Mouse (Mus musculus) cerebellum, adult 18-20 months (tissue): ENCODE measurements at regions not wholly inside any gene's neighbourhood (a gene's known extent, or its start where the extent isn't known, plus 50 kb on each side); places are given as distances from the start of the nearest gene placed in this dataset.
"Not testable (repeated sequence)": the region's sequence is repeated elsewhere in the genome, so short reads cannot be mapped to it uniquely, and the experiment has no call there.

ENCODE experiments used
- DNase-seq, 2 experiments: peaks; one replicate each; pipeline ENCODE4 v3.0.0; 2021

GRCm38 (mm10) chr10:25695798-25696197 lies 159.7 kb upstream of the Smlr1 start:
- DNase-seq, result no peak

DNA sequence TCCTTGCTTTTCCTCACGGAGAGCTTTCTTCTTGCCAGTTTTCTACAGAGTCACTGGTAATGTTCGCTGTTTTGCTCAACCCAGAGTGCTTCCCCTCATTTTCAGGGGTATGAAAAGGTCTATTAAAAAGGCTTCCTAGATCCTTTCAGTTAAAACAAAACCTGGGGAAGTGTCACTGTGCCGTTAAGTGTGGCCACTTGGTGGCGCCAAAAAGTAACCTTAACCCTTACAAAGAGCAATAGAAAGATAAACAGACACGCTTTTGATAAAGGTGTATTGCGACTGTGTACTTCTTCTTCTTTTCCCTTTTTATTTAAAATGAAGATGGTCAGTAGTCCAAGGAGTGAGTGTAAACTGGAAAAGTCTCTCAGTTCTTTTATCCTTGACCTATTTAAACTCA lies 145.2 kb upstream of the Smlr1 start:
- DNase-seq, result peak; percentile 24 to 35

DNA sequence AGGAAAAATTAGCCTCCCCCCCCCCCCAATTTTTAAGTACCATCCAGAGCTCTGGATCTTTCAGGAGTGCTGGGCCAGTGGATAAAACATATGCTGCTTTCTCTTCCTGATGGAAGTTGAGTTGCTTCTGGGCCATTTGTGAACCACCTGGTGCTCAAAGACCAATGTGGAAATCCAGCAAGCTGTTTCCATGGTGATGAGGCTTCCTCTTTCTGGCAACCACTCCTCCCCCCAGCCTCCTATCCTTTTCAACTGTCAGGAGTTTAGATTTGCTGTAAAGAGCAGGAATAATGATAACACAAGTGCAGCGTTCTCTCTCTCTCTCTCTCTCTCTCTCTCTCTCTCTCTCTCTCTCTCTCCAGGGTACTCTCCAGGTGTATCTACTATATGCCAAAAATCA lies 141.8 kb upstream of the Smlr1 start:
- DNase-seq, result no peak

- no peak for DNase-seq
Measured at GRCm38 (mm10) chr10:25675368-25675767, 139.3 kb upstream of the Smlr1 start.

DNA sequence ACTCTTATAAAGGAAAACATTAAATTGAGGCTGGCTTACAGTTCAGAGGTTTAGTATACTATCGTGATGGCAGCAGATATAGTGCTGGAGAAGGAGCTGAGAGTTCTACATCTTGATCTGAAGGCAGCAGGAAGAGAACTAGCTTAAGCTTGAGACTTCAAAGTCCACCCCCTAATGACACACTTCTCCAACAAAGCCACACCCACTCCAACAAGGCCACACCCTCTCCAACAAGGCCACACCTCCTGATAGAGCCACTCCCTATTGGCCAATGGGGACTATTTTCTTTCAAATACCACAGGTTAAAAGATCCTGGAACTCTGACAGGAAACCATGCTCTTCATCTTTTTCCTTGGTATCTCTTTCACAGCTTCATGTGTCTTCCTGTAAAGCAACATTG lies 134.0 kb upstream of the Smlr1 start:
- DNase-seq, result no peak

- DNase-seq, result no peak
Measured at GRCm38 (mm10) chr10:25652742-25653563, 116.9 kb upstream of the Smlr1 start.

- no peak for DNase-seq
Measured at GRCm38 (mm10) chr10:25647740-25648139, 111.7 kb upstream of the Smlr1 start.

- no peak for DNase-seq
Measured at GRCm38 (mm10) chr10:25643518-25643993, 107.5 kb upstream of the Smlr1 start.

DNA sequence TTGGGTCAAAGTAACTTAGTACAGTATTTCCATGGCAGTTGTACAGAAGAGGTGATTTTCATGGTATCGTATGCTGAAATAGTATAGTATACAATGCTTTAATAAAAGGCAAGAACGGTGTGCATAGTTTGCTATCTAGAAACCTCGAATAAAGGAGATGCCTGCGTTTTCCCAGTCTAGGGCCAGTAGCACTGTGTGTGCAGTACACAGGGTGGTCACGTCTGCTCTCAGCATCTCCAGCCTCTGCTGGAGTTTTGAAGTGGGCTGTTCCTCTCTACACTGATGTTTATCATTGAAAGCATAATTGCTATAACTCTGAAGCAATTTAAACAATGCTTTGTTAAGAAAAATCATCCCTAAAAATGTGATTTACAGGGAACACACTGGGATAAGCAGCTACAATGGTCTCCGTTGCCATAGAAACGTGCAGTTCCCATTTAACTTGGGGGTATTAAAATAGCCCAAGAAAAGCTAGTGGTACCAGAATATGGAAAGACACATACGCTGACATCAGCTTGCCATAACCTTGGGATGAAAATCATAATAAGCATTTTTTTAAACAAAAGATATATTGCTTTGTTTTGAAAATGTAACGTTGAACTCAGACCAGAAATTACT lies 106.1 kb upstream of the Smlr1 start:
- DNase-seq, result no peak

DNA sequence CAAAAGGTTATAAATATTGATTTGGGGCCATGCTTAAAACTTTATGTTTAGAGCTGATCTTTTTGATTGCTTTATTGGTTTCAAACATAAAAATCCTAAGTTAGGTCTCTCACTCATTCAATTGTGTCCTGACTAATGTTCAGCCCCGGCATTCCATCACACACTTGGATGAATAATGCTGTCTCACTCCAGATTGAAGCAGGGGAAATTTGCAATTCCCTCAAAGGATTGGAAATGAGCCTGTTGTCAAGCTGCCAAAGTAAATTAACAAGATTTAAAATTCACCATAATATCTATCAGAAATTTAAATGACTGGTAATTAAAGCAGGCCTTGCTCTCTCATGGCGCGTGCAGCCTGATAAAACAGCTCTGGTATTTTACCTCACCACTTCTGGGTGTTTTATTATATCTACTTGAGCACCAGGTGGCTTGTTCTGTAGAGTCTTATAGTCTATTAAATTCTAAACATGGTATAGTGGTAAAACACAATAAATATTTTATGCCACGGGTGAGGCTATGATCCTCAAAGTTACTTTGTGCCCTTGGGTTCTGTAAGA lies 97.1 kb upstream of the Smlr1 start:
- no peak for DNase-seq

DNA sequence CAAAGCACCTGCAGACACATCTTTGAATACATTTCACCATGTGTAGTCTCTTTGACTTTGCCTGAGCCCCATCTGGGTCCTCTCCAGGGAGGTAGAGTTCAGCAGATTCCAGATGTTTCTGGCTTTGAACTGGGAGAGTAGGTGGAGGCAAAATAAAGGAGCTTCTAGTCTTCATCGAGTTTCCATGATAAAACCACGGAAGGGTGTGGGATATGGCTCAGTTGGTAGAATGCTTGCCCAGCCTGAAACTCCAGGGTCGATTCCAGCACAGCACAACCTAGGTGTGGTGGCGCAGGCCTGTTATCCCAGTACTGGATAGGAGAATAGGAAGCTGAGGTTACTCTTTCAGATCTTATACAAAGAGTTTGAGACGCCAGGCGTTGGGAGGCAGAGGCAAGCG lies 96.2 kb upstream of the Smlr1 start:
- DNase-seq, result no peak

- no peak for DNase-seq
Measured at GRCm38 (mm10) chr10:25622585-25622984, 86.5 kb upstream of the Smlr1 start.

DNA sequence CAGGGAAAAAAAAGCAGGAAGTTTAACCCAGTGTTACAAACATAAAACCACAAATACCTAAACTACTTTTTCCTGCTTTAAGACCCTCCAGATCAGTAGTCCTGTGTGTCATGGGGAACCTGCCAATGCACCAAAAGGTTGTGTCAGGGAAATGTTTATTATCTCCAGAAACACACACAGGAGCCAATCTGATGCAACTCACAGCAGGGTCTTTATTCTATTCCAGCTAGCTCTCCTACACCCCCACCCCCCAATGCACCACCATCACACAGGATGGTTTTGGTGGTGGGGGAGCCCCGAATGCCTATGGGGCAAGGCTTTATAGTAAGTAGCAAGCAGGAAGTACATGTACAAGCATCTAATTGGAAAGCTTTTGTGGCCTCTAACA lies 85.7 kb upstream of the Smlr1 start:
- DNase-seq, result not testable (repeated sequence)

GRCm38 (mm10) chr10:25620939-25621746 lies 85.1 kb upstream of the Smlr1 start:
- DNase-seq, result no peak

GRCm38 (mm10) chr10:25619702-25620101 lies 83.6 kb upstream of the Smlr1 start:
- DNase-seq, result no peak

DNA sequence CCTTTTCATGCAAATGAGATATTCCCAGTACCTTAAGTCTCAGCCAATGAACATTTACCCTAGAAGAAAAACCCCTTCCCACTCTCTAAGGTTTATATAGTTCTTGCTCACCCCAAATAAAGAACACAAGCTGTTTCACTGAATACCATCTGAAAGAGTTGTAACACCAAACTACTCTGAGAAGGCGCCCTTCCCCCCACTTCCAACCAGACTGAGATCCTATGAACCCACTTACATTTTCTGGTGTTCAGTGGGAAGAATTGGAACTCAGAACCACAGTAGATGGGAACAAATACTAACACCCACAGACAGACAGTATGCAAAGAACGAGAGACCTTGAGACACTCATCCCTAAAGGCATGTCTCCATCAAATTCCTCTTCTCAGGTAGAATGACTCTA lies 65.4 kb upstream of the Smlr1 start:
- no peak for DNase-seq

- DNase-seq, result no peak
Measured at GRCm38 (mm10) chr10:25589316-25589645, 53.2 kb upstream of the Smlr1 start.

- no peak for DNase-seq
Measured at GRCm38 (mm10) chr10:25588611-25589315, 52.7 kb upstream of the Smlr1 start.
